Mouse (Mus musculus) CH12.LX (cell line): ENCODE data around the gene Gm16253. TPM values are rescaled to one million over a fixed set of nuclear protein-coding genes. Genes with fewer than 3 reads are reported as not detected.

Source experiments
- DNase-seq: peaks from one replicate; pipeline ENCODE4 v3.0.0-alpha.2; 2013; ENCODE audit errors: extremely low read depth
- H3K27ac ChIP-seq: 2 replicates; pipeline ENCODE4 v1.5.1; 2012; ENCODE audit warnings: low read depth, mild to moderate bottlenecking, control low read depth, moderate library complexity; ENCODE audit not compliant: insufficient read depth
- H3K27me3 ChIP-seq: replicated peaks from 2 replicates; pipeline ENCODE3; 2012; ENCODE audit warnings: inconsistent platforms
- H3K36me3 ChIP-seq, 2 experiments: replicated peaks in 1 of 2; 2 replicates each; pipeline versions ENCODE3 to v1.6.1; 2012; ENCODE audit warnings: inconsistent platforms in 1 of 2, low read length in 1 of 2, mild to moderate bottlenecking in 1 of 2, mixed read lengths in 1 of 2, moderate library complexity in 1 of 2; ENCODE audit not compliant: control insufficient read depth in 1 of 2, insufficient read depth in 1 of 2
- H3K4me1 ChIP-seq, 2 experiments: 2 replicates each; pipeline ENCODE4 v1.6.1; 2012; ENCODE audit warnings: inconsistent platforms in 1 of 2, moderate library complexity in 1 of 2; ENCODE audit not compliant: insufficient read depth in 2 of 2, control insufficient read depth in 1 of 2
- H3K4me2 ChIP-seq: 2 replicates; pipeline ENCODE4 v1.6.1; 2012; ENCODE audit warnings: low read depth, mild to moderate bottlenecking, control low read depth; ENCODE audit not compliant: poor library complexity, insufficient read depth, severe bottlenecking
- H3K4me3 ChIP-seq, 3 experiments: fragments of 150-350 bp in 1 of 3; sonication (generic) in 1 of 3; replicated peaks in 1 of 3; 2 replicates each; pipeline versions ENCODE3 to v1.5.1; 2011 to 2012; ENCODE audit warnings: low read depth in 2 of 3, low read length in 2 of 3, mild to moderate bottlenecking in 2 of 3, moderate library complexity in 2 of 3, control low read depth in 1 of 3, improper control_type of control experiment in 1 of 3, inconsistent platforms in 1 of 3, mixed read lengths in 1 of 3; ENCODE audit not compliant: poor library complexity in 1 of 3
- H3K79me2 ChIP-seq: replicated peaks from 2 replicates; pipeline ENCODE4 v1.6.1; 2012; ENCODE audit warnings: mild to moderate bottlenecking, moderate library complexity; ENCODE audit not compliant: control insufficient read depth, poor library complexity, insufficient read depth, severe bottlenecking; ENCODE audit errors: extremely low read depth
- H3K9ac ChIP-seq: 2 replicates; pipeline ENCODE4 v1.6.1; 2012; ENCODE audit warnings: low read depth, mild to moderate bottlenecking, control low read depth, moderate library complexity; ENCODE audit not compliant: insufficient read depth
- H3K9me3 ChIP-seq: replicated peaks from 2 replicates; pipeline ENCODE3; 2012; ENCODE audit warnings: low read length, inconsistent platforms, mixed read lengths
- CTCF ChIP-seq, 2 experiments: IDR thresholded peaks in 1 of 2; conservative IDR thresholded peaks in 1 of 2; 2 replicates each; pipeline ENCODE4 v1.5.1; 2011 to 2012; ENCODE audit warnings: low read depth in 2 of 2, low read length in 2 of 2, improper control_type of control experiment in 1 of 2, inconsistent platforms in 1 of 2, mild to moderate bottlenecking in 1 of 2, moderate library complexity in 1 of 2
- MAX ChIP-seq: IDR thresholded peaks from 2 replicates; pipeline ENCODE4 v1.6.1; 2011; ENCODE audit warnings: low read length, improper control_type of control experiment
- MXI1 ChIP-seq: IDR thresholded peaks from 2 replicates; pipeline ENCODE4 v1.6.1; 2011; ENCODE audit warnings: mild to moderate bottlenecking, low read depth, low read length, improper control_type of control experiment
- MYC ChIP-seq: IDR thresholded peaks from 2 replicates; pipeline ENCODE4 v1.6.1; 2011; ENCODE audit warnings: low read depth, mild to moderate bottlenecking, improper control_type of control experiment, low read length
- NELFE ChIP-seq: IDR thresholded peaks from 2 replicates; pipeline ENCODE4 v1.6.1; 2011; ENCODE audit warnings: low read depth, low read length, improper control_type of control experiment
- RAD21 ChIP-seq: IDR thresholded peaks from 2 replicates; pipeline ENCODE4 v1.6.1; 2011; ENCODE audit warnings: low read depth, mild to moderate bottlenecking, low read length, improper control_type of control experiment, moderate library complexity
- SIN3A ChIP-seq: IDR thresholded peaks from 2 replicates; pipeline ENCODE4 v1.6.1; 2012; ENCODE audit warnings: low read length, improper control_type of control experiment, inconsistent platforms
- TBP ChIP-seq: conservative IDR thresholded peaks from 2 replicates; pipeline ENCODE4 v1.6.1; 2011; ENCODE audit warnings: low read depth, low read length, improper control_type of control experiment
- UBTF ChIP-seq: IDR thresholded peaks from 2 replicates; pipeline ENCODE4 v1.6.1; 2012; ENCODE audit warnings: low read depth, mild to moderate bottlenecking, inconsistent platforms, low read length, improper control_type of control experiment, moderate library complexity
- USF1 ChIP-seq: IDR thresholded peaks from 2 replicates; pipeline ENCODE4 v1.6.1; 2014; ENCODE audit warnings: low read depth, mild to moderate bottlenecking, inconsistent platforms, low read length, improper control_type of control experiment
- USF2 ChIP-seq: conservative IDR thresholded peaks from 2 replicates; pipeline ENCODE4 v1.6.1; 2011; ENCODE audit warnings: low read depth, low read length, improper control_type of control experiment
- ZC3H11A ChIP-seq: IDR thresholded peaks from 2 replicates; pipeline ENCODE4 v1.6.1; 2012; ENCODE audit warnings: low read depth, mild to moderate bottlenecking, inconsistent platforms, low read length, improper control_type of control experiment
- dilution Hi-C: fragments of 300-500 bp; cut with MboI; formaldehyde crosslinking; loops from 2 replicates; pipeline ENCODE4 v1.14.3; 2020; ENCODE audit warnings: low sequenced_read_pairs; ENCODE audit not compliant: extremely low pct_unique_long_range_greater_than_20kb, extremely low pct_ligation_motif_present
- in situ Hi-C: fragments of 300-500 bp; cut with MboI; formaldehyde crosslinking; loops from 3 replicates; pipeline ENCODE4 v1.14.3; 2019; ENCODE audit warnings: low sequenced_read_pairs, low pct_ligation_motif_present, low pct_unique_long_range_greater_than_20kb, mixed read lengths
- polyA plus RNA-seq: library from polyadenylated mRNA; unstranded; fragments of >175 nt; gene quantifications from 2 replicates; pipeline ENCODE4 v1.2.1, GENCODE M21; 2012; ENCODE audit warnings: low read depth; ENCODE audit not compliant: insufficient read length
- total RNA-seq, 2 experiments: library from RNA; depleted of rRNA; stranded (reverse); fragments of 300-350 nt in 1 of 2; fragments of >200 nt in 1 of 2; gene quantifications; 2 replicates each; pipeline ENCODE4 v1.2.3; 2012 to 2014

Gene Gm16253
- total and polyA plus RNA-seq, 3 experiments, result 0.46 to 0.72 TPM; not detected in 1

- H3K4me2 ChIP-seq, result no peak overlapping the region
- dilution Hi-C loops, result no loop called here
- H3K9me3 ChIP-seq, result no peaks in the 10 kb centered on the region
- no peak overlapping the region for H3K9ac ChIP-seq
- H3K4me1 ChIP-seq, result no peaks in the 10 kb centered on the region
- H3K27me3 ChIP-seq, result no peaks in the 10 kb centered on the region
- no peak overlapping the region for H3K27ac ChIP-seq
- TF ChIP-seq MAX, result no peak
- TF ChIP-seq, all 38 proteins: peak for 0
- in situ Hi-C loops, result no loop called here
- H3K36me3 ChIP-seq, result peaks cover 18 to 61% of the 10 kb centered on the region in 2 experiments
- no peak overlapping the region for H3K4me3 ChIP-seq
- no peak for DNase-seq
- H3K79me2 ChIP-seq, result no peaks in the 10 kb centered on the region; the same call in 1 of the 2 replicates
Observed at GRCm38 (mm10) chr3:96617941-96618340, 41.2 kb downstream of the Gm16253 start.

DNA sequence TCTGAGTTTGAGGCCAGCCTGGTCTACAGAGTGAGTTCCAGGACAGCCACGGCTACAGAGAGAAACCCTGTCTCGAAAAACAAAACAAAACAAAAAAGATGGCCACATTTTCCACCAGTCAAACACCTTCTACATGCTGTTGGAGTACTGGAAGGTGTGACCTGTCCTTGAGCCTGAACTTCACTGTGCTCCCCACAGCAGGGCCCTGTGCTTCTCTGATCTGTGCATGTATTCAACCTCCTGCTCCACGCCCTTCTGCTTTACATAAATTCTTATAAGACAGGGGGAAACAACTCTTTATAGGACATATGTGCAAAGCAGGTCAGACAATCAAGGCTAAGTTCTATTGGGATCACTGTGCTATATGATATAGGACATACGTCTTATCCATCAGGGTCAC, 46.4 kb downstream of the Gm16253 start:
- H3K27me3 ChIP-seq, result no peaks in the 10 kb centered on the region
- H3K27ac ChIP-seq, result no peak overlapping the region
- no peak for DNase-seq
- H3K79me2 ChIP-seq, result no peaks in the 10 kb centered on the region; the same call in 1 of the 2 replicates
- H3K36me3 ChIP-seq, result peaks cover 31 to 56% of the 10 kb centered on the region in 2 experiments
- H3K4me2 ChIP-seq, result no peak overlapping the region
- 0 out of 4 replicates have a peak, but pooled peaks cover 0 to 6% of the 10 kb centered on the region in 2 experiments for H3K4me1 ChIP-seq
- dilution Hi-C loops (no loop called here), in situ Hi-C loops (no loop called here)
- H3K9ac ChIP-seq, result no peak overlapping the region
- H3K9me3 ChIP-seq, result no peaks in the 10 kb centered on the region
- no peak overlapping the region for H3K4me3 ChIP-seq
- TF ChIP-seq TBP (no peak), NELFE (no peak), CTCF (conservative IDR thresholded peaks at IDR 0.05 in 1 of 2, IDR thresholded peaks at IDR 0.05 in 1 of 2; ENCODE audit: low read depth in 2 of 2, low read length in 2 of 2) (no peak), RAD21 (no peak), USF2 (no peak), USF1 (no peak), UBTF (no peak), MYC (no peak), MAX (no peak), SIN3A (no peak), ZC3H11A (no peak), MXI1 (no peak)
